Mouse (Mus musculus): ENCODE measurements around the gene Trpc1. TPM values are rescaled to one million over a fixed set of nuclear protein-coding genes. Genes with fewer than 3 reads are reported as not detected.

The Trpc1 gene
- polyA plus RNA-seq (2015; fragmentation: Nextera tagmentation; extraction: Ambion mirVana): 4.7 and 4.9 TPM in 2 replicates

- 1% methylated on average over 31 of the region's 56 CpGs for WGBS
- Histone ChIP-seq H3K4me2 (replicated peaks; ENCODE audit: low read depth, low read length) (peak within 1 kb of the TSS; percentile 95), H3K4me3 (ENCODE audit: low read depth, low read length) (peak within 1 kb of the TSS; percentile 80), H3K9me3 (ENCODE audit: low read length) (no peaks in the 10 kb centered on the region), H3K4me1 (ENCODE audit: insufficient read depth, low read depth, low read length) (no peaks in the 10 kb centered on the region), H3K9ac (replicated peaks; ENCODE audit: low read depth) (peak within 1 kb of the TSS; percentile 83), H3K27ac (ENCODE audit: low read length) (0 out of 2 replicates have a peak within 1 kb of the TSS, but pooled peaks have one; percentile 51), H3K36me3 (ENCODE audit: insufficient read depth, low read length) (no peaks in the 10 kb centered on the region), H3K27me3 (replicated peaks; ENCODE audit: insufficient read depth, low read length) (peaks cover 4% of the 10 kb centered on the region; the same call in 1 of the 2 replicates)
- TF ChIP-seq CTCF (IDR thresholded peaks at IDR 0.05) (no peak), EP300 (IDR thresholded peaks at IDR 0.05) (no peak)
- peak; percentile 92 for DNase-seq (ENCODE audit: low spot score)
- ATAC-seq: peak; percentile 99
Measured at GRCm38 (mm10) chr9:95750037-95750511, at the start of gene Trpc1. TSS of gene Trpc1 (minus strand) at chr9:95750375.

- Histone ChIP-seq H3K4me1 (ENCODE audit: insufficient read depth, low read depth, low read length) (no peaks in the 10 kb centered on the region), H3K4me3 (ENCODE audit: low read depth, low read length) (no peak overlapping the region), H3K27ac (ENCODE audit: low read length) (no peak overlapping the region), H3K27me3 (replicated peaks; ENCODE audit: insufficient read depth, low read length) (no peaks in the 10 kb centered on the region), H3K9me3 (ENCODE audit: low read length) (no peaks in the 10 kb centered on the region), H3K4me2 (replicated peaks; ENCODE audit: low read depth, low read length) (no peak overlapping the region), H3K9ac (replicated peaks; ENCODE audit: low read depth) (no peak overlapping the region), H3K36me3 (ENCODE audit: insufficient read depth, low read length) (no peaks in the 10 kb centered on the region)
- TF ChIP-seq EP300 (IDR thresholded peaks at IDR 0.05): no peak
- no peak for TF ChIP-seq CTCF (IDR thresholded peaks at IDR 0.05)
- DNase-seq (ENCODE audit: low spot score) (no peak), ATAC-seq (no peak)
- 85% methylated on average over 2 of the region's 2 CpGs for WGBS
Measured at GRCm38 (mm10) chr9:95796323-95796722, 46.1 kb upstream of the Trpc1 start.

DNA sequence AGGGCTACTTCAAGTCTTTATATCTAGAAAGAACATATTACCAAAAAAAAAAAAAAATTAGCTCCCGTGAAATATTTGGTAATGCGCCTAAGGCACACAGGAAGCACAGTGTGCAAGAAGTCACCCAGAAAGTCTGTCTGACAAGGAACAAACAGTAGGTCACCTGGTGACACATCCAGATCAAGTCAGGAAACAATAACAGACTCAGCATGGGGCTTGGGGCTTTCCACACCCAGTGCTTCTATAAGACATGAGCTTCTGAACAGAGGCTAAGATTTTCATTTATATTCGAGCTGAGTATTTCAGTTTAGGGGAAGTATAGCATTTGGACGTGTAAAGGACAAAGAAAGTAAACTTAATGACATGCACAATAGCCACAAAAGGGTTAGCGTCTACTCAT lies 45.7 kb upstream of the Trpc1 start:
- no peak for TF ChIP-seq CTCF (IDR thresholded peaks at IDR 0.05)
- no peak for TF ChIP-seq EP300 (IDR thresholded peaks at IDR 0.05)
- no peaks in the 10 kb centered on the region for H3K36me3 ChIP-seq (ENCODE audit: insufficient read depth, low read length)
- no peak for ATAC-seq
- H3K27me3 ChIP-seq (replicated peaks; ENCODE audit: insufficient read depth, low read length): no peaks in the 10 kb centered on the region
- H3K27ac ChIP-seq (ENCODE audit: low read length): no peak overlapping the region
- DNase-seq (ENCODE audit: low spot score): no peak
- H3K9me3 ChIP-seq (ENCODE audit: low read length): no peaks in the 10 kb centered on the region
- H3K4me1 ChIP-seq (ENCODE audit: insufficient read depth, low read depth, low read length): no peaks in the 10 kb centered on the region
- H3K4me3 ChIP-seq (ENCODE audit: low read depth, low read length): no peak overlapping the region
- WGBS: 85% methylated on average over 5 of the region's 5 CpGs
- H3K9ac ChIP-seq (replicated peaks; ENCODE audit: low read depth): no peak overlapping the region
- H3K4me2 ChIP-seq (replicated peaks; ENCODE audit: low read depth, low read length): no peak overlapping the region

- H3K36me3 ChIP-seq (ENCODE audit: insufficient read depth, low read length): no peaks in the 10 kb centered on the region
- TF ChIP-seq EP300 (IDR thresholded peaks at IDR 0.05): no peak
- no peak for TF ChIP-seq CTCF (IDR thresholded peaks at IDR 0.05)
- H3K9ac ChIP-seq (replicated peaks; ENCODE audit: low read depth): no peak overlapping the region
- no peaks in the 10 kb centered on the region for H3K4me1 ChIP-seq (ENCODE audit: insufficient read depth, low read depth, low read length)
- H3K9me3 ChIP-seq (ENCODE audit: low read length): no peaks in the 10 kb centered on the region
- 88% methylated on average over 2 of the region's 2 CpGs for WGBS
- no peak overlapping the region for H3K4me3 ChIP-seq (ENCODE audit: low read depth, low read length)
- no peak overlapping the region for H3K4me2 ChIP-seq (replicated peaks; ENCODE audit: low read depth, low read length)
- H3K27me3 ChIP-seq (replicated peaks; ENCODE audit: insufficient read depth, low read length): no peaks in the 10 kb centered on the region
- no peak for DNase-seq (ENCODE audit: low spot score)
- no peak for ATAC-seq
- no peak overlapping the region for H3K27ac ChIP-seq (ENCODE audit: low read length)
Measured at GRCm38 (mm10) chr9:95795077-95795784, 45.1 kb upstream of the Trpc1 start.

- ATAC-seq (no peak), DNase-seq (ENCODE audit: low spot score) (no peak)
- Histone ChIP-seq H3K9me3 (ENCODE audit: low read length) (no peaks in the 10 kb centered on the region), H3K27ac (ENCODE audit: low read length) (no peak overlapping the region), H3K4me2 (replicated peaks; ENCODE audit: low read depth, low read length) (no peak overlapping the region), H3K4me1 (ENCODE audit: insufficient read depth, low read depth, low read length) (no peaks in the 10 kb centered on the region), H3K9ac (replicated peaks; ENCODE audit: low read depth) (no peak overlapping the region), H3K4me3 (ENCODE audit: low read depth, low read length) (no peak overlapping the region), H3K36me3 (ENCODE audit: insufficient read depth, low read length) (no peaks in the 10 kb centered on the region), H3K27me3 (replicated peaks; ENCODE audit: insufficient read depth, low read length) (no peaks in the 10 kb centered on the region)
- TF ChIP-seq EP300 (IDR thresholded peaks at IDR 0.05) (no peak), CTCF (IDR thresholded peaks at IDR 0.05) (no peak)
- WGBS: 73% methylated on average over 15 of the region's 15 CpGs
Measured at GRCm38 (mm10) chr9:95793986-95794744, 44.0 kb upstream of the Trpc1 start.

DNA sequence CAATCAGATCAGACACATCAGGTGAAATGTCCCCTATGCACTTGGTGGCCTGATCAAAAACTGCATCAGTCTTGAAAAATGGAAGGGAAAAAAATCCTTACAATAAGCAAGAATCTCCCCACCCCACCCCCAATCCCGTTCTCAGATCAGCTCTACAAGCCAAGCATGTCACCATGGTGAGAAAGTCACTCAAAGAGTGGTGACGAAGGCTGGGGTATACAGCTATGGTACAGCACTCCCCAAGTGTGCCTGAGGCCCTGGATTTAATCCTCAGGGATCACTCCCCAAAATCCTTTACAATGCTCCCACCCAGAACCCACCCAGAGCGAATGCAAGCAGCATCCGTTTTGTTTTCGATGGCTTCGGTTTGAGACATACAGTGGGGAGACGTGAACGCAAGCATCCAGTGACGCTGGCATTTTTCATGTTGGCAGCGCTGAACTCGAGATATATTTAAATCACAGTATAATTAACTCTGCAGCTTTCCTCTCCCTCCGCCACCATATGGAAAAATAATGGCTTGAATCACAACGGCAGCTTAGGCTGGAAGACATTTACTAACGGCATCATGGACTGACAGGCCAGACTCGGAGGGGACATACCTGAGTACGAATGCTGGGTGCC lies 34.8 kb upstream of the Trpc1 start:
- Histone ChIP-seq H3K4me1 (ENCODE audit: insufficient read depth, low read depth, low read length) (no peaks in the 10 kb centered on the region), H3K9me3 (ENCODE audit: low read length) (no peaks in the 10 kb centered on the region), H3K36me3 (ENCODE audit: insufficient read depth, low read length) (no peaks in the 10 kb centered on the region), H3K27ac (ENCODE audit: low read length) (no peak overlapping the region), H3K27me3 (replicated peaks; ENCODE audit: insufficient read depth, low read length) (no peaks in the 10 kb centered on the region), H3K4me3 (ENCODE audit: low read depth, low read length) (no peak overlapping the region), H3K4me2 (replicated peaks; ENCODE audit: low read depth, low read length) (no peak overlapping the region), H3K9ac (replicated peaks; ENCODE audit: low read depth) (no peak overlapping the region)
- DNase-seq (ENCODE audit: low spot score) (no peak), ATAC-seq (no peak)
- 82% methylated on average over 16 of the region's 16 CpGs for WGBS
- no peak for TF ChIP-seq EP300 (IDR thresholded peaks at IDR 0.05)
- no peak for TF ChIP-seq CTCF (IDR thresholded peaks at IDR 0.05)
